17 mouse cellular contexts compared by ENCODE assay signal in the genomic region with DNA sequence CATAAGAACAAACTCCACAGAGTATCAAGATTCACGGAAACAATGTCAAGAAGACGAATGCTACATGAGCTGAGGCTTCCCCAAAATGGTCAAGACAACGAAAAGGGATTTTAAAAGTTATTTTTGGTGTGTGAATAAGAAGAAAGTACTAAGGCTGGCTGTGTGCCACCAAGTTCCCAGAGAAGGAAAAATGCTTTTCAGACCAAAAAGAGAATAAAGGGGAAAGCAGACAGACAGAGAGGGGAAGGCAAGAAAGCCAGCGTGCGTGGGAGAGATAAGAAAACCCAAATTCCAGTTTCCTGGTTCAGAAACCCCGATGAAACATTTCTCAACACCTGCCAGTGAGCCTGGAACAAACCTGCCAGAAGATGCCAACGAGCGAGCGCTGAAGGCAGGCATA. TPM values are rescaled to one million over a fixed set of nuclear protein-coding genes. Genes with fewer than 3 reads are reported as not detected.
A peak's percentile ranks its signal among the peaks of the same experiment; 100 is the strongest.
DNase-seq lines count a peak whose midpoint lies in the region; ATAC-seq and TF ChIP-seq lines count a peak whose summit lies in the region.
"Had no signal": no experiment of that assay in that cellular context is flagged by ENCODE, and none has a peak within 500 bp of the region (broad histone marks: within the 10 kb centered on the region; RNA-seq: fewer than 3 reads in every experiment).

No protein-coding gene starts in this region.

- TF ChIP-seq EP300 in heart, adult 2 months (IDR thresholded peaks at IDR 0.05; ENCODE audit: insufficient read depth, low read depth, low read length), result no peak

- intact Hi-C loops in heart, adult 2 months (cut with DNase I), result no loop called here
- intact Hi-C loops in heart, postnatal 36 days (cut with DNase I), result no loop called here

- no peak for ATAC-seq in liver, embryonic 13.5 days (ENCODE audit: low read depth)
- no peak for ATAC-seq in liver, embryonic 11.5 days (replicated peaks; ENCODE audit: low FRiP score)
- no peak for ATAC-seq in midbrain, embryonic 15.5 days (replicated peaks)
- ATAC-seq: hindbrain, embryonic 16.5 days had no signal

- no peak overlapping the region for H3K9ac ChIP-seq in heart, adult 2 months (ENCODE audit: low read depth, low read length)
- H3K9ac ChIP-seq in liver, embryonic 13.5 days, result no peak overlapping the region
- no peak overlapping the region for H3K9ac ChIP-seq in liver, embryonic 11.5 days (ENCODE audit: low read depth, low read length)
- H3K9ac ChIP-seq in midbrain, embryonic 15.5 days, result no peak overlapping the region

- H3K36me3 ChIP-seq in heart, adult 2 months (ENCODE audit: control insufficient read depth, insufficient read depth, low read length), result peaks cover 8% of the 10 kb centered on the region
- H3K36me3 ChIP-seq in liver, embryonic 13.5 days, result peaks cover 44% of the 10 kb centered on the region
- peaks cover 15% of the 10 kb centered on the region for H3K36me3 ChIP-seq in liver, embryonic 11.5 days (ENCODE audit: control insufficient read depth, insufficient read depth, low read length)
- H3K36me3 ChIP-seq in midbrain, embryonic 15.5 days (replicated peaks), result peaks cover 10% of the 10 kb centered on the region

- no peak overlapping the region for H3K4me3 ChIP-seq in heart, adult 2 months
- H3K4me3 ChIP-seq in liver, embryonic 13.5 days (replicated peaks), result no peak overlapping the region
- no peak overlapping the region for H3K4me3 ChIP-seq in liver, embryonic 11.5 days (ENCODE audit: low read depth, low read length)
- H3K4me3 ChIP-seq in midbrain, embryonic 15.5 days, result no peak overlapping the region
- H3K4me3 ChIP-seq: left cerebral cortex, adult 2 months; myocyte had no signal

- no peak for TF ChIP-seq POLR2A in heart, adult 2 months (IDR thresholded peaks at IDR 0.05; ENCODE audit: insufficient read depth, low read depth, low read length)

- no peaks in the 10 kb centered on the region for H3K27me3 ChIP-seq in heart, adult 2 months (ENCODE audit: control insufficient read depth, insufficient read depth, low read length)
- no peaks in the 10 kb centered on the region for H3K27me3 ChIP-seq in liver, embryonic 13.5 days
- H3K27me3 ChIP-seq in liver, embryonic 11.5 days (replicated peaks; ENCODE audit: control insufficient read depth, insufficient read depth, low read length), result no peaks in the 10 kb centered on the region
- no peaks in the 10 kb centered on the region for H3K27me3 ChIP-seq in midbrain, embryonic 15.5 days (replicated peaks)

- peaks cover 26% of the 10 kb centered on the region for H3K4me1 ChIP-seq in heart, adult 2 months (ENCODE audit: control insufficient read depth, insufficient read depth, low read length)
- peaks cover 56% of the 10 kb centered on the region for H3K4me1 ChIP-seq in liver, embryonic 13.5 days (replicated peaks)
- peaks cover 48% of the 10 kb centered on the region for H3K4me1 ChIP-seq in liver, embryonic 11.5 days (replicated peaks; ENCODE audit: control insufficient read depth, insufficient read depth, low read length)
- H3K4me1 ChIP-seq in midbrain, embryonic 15.5 days, result peaks cover 39% of the 10 kb centered on the region

- TF ChIP-seq CTCF in heart, adult 2 months (IDR thresholded peaks at IDR 0.05), result no peak

- no peak for DNase-seq in heart, adult 2 months
- DNase-seq in heart, postnatal 36 days, result no peak
- DNase-seq in liver, embryonic 13.5 days, result no peak
- no peak for DNase-seq in liver, embryonic 11.5 days (ENCODE audit: low spot score)
- peak; percentile 64 for DNase-seq in testis, postnatal 10 days (ENCODE audit: low spot score)
- no peak for DNase-seq in testis, postnatal 14 days (ENCODE audit: low spot score)
- DNase-seq in cerebellum, postnatal 25 days, result no peak
- DNase-seq: cerebellum, adult 18-20 months; embryo, embryonic 11 days; kidney, postnatal 36 days; thymus, adult 2 months had no signal

- no peak overlapping the region for H3K4me2 ChIP-seq in liver, embryonic 13.5 days
- H3K4me2 ChIP-seq in liver, embryonic 11.5 days, result no peak overlapping the region
- H3K4me2 ChIP-seq in midbrain, embryonic 15.5 days, result no peak overlapping the region
- H3K4me2 ChIP-seq: heart, embryonic 11.5 days had no signal

- peaks cover 5% of the 10 kb centered on the region for H3K79me2 ChIP-seq in heart, adult 2 months (replicated peaks; ENCODE audit: control insufficient read depth, insufficient read depth, low read length)

- peak overlapping the region; percentile 0 for H3K27ac ChIP-seq in heart, adult 2 months
- H3K27ac ChIP-seq in liver, embryonic 13.5 days, result 0 out of 2 replicates have a peak overlapping the region, but pooled peaks have one; percentile 0
- no peak overlapping the region for H3K27ac ChIP-seq in liver, embryonic 11.5 days (ENCODE audit: low read depth, low read length)
- no peak overlapping the region for H3K27ac ChIP-seq in midbrain, embryonic 15.5 days
- H3K27ac ChIP-seq: left cerebral cortex, adult 2 months had no signal

- H3K9me3 ChIP-seq in liver, embryonic 13.5 days (replicated peaks), result no peaks in the 10 kb centered on the region
- no peaks in the 10 kb centered on the region for H3K9me3 ChIP-seq in liver, embryonic 11.5 days (ENCODE audit: control insufficient read depth, low read length)
- no peaks in the 10 kb centered on the region for H3K9me3 ChIP-seq in midbrain, embryonic 15.5 days
- H3K9me3 ChIP-seq: G1E had no signal

- WGBS in heart, adult 2 months, result 46% methylated on average over 9 of the region's 9 CpGs
- WGBS in liver, embryonic 13.5 days (ENCODE audit: insufficient replicate concordance), result 37% methylated on average over 9 of the region's 9 CpGs
- 59% methylated on average over 9 of the region's 9 CpGs for WGBS in liver, embryonic 11.5 days
- WGBS in midbrain, embryonic 15.5 days, result 88% methylated on average over 9 of the region's 9 CpGs

RNA-seq across cellular contexts. Expression of gene Tet3, which starts 50.4 kb away (rescaled TPM):
- 10 to 100 TPM; 13.7 to 23.6 TPM for total RNA-seq in heart, adult 2 months (2021)
- 6.2 and 7.6 TPM in 2 replicates for polyA plus RNA-seq in heart, adult 2 months (2012; rRNA removed)
- 10 to 100 TPM; 27.2 to 27.6 TPM for total RNA-seq in heart, postnatal 36 days (2021)
- polyA plus RNA-seq in liver, embryonic 13.5 days (2015; fragmentation: Nextera tagmentation; extraction: Ambion mirVana), result 10.4 and 13.3 TPM in 2 replicates
- 22.0 and 22.8 TPM in 2 replicates for polyA plus RNA-seq in liver, embryonic 11.5 days (2014; fragmentation: Nextera tagmentation; extraction: Ambion mirVana)
- polyA plus RNA-seq in midbrain, embryonic 15.5 days (2015; fragmentation: Nextera tagmentation; extraction: Ambion mirVana), result 60.9 and 76.8 TPM in 2 replicates

RNA-seq across cellular contexts. Expression of gene Bola3, which starts 59.6 kb away (rescaled TPM):
- 100 to 1,000 TPM; 396 to 406 TPM for total RNA-seq in heart, adult 2 months (2021)
- polyA plus RNA-seq in heart, adult 2 months (2012; rRNA removed), result 91.1 and 159 TPM in 2 replicates
- 100 to 1,000 TPM; 329 to 387 TPM for total RNA-seq in heart, postnatal 36 days (2021)
- 329 and 343 TPM in 2 replicates for polyA plus RNA-seq in liver, embryonic 13.5 days (2015; fragmentation: Nextera tagmentation; extraction: Ambion mirVana)
- 307 and 333 TPM in 2 replicates for polyA plus RNA-seq in liver, embryonic 11.5 days (2014; fragmentation: Nextera tagmentation; extraction: Ambion mirVana)
- 44.0 and 54.3 TPM in 2 replicates for polyA plus RNA-seq in midbrain, embryonic 15.5 days (2015; fragmentation: Nextera tagmentation; extraction: Ambion mirVana)

Comparison
In these comparisons a context has a peak if more than half of its experiments do, and no peak if none do; other contexts are left out.
1. H3K27ac ChIP-seq: peak in heart, adult 2 months (single experiment) and liver, embryonic 13.5 days (single experiment); none in liver, embryonic 11.5 days (single experiment) and midbrain, embryonic 15.5 days (single experiment).